Mouse (Mus musculus) intestine, postnatal 0 days (tissue): ENCODE data around the gene Pde4dip. TPM values are rescaled to one million over a fixed set of nuclear protein-coding genes. Genes with fewer than 3 reads are reported as not detected.

ENCODE experiments used
- ATAC-seq: fragments of 200-750 bp; cut with Nextera tagmentation; 2 replicates; pipeline ENCODE4 v1.8.0; 2017; ENCODE audit warnings: mild to moderate bottlenecking, moderate TSS enrichment, moderate library complexity
- H3K27ac ChIP-seq: fragments of 300-500 bp; sonication (generic); 2 replicates; pipeline ENCODE4 v1.5.1; 2014; ENCODE audit warnings: mild to moderate bottlenecking, low read depth, low read length, moderate library complexity
- H3K27me3 ChIP-seq: fragments of 300-500 bp; sonication (generic); replicated peaks from 2 replicates; pipeline ENCODE4 v1.6.1; 2014; ENCODE audit warnings: low read length, mixed read lengths; ENCODE audit not compliant: control insufficient read depth, insufficient read depth
- H3K36me3 ChIP-seq: fragments of 300-500 bp; sonication (generic); 2 replicates; pipeline ENCODE4 v1.6.1; 2014; ENCODE audit warnings: mild to moderate bottlenecking, moderate library complexity; ENCODE audit not compliant: control insufficient read depth, insufficient read depth
- H3K4me1 ChIP-seq: fragments of 300-500 bp; sonication (generic); replicated peaks from 2 replicates; pipeline ENCODE4 v1.6.1; 2014; ENCODE audit warnings: antibody characterized with exemption, low read length, mixed read lengths; ENCODE audit not compliant: control insufficient read depth, insufficient read depth
- H3K4me2 ChIP-seq: fragments of 300-500 bp; sonication (generic); replicated peaks from 2 replicates; pipeline ENCODE4 v1.6.1; 2014; ENCODE audit warnings: low read depth, mild to moderate bottlenecking, moderate library complexity
- H3K4me3 ChIP-seq: fragments of 300-500 bp; sonication (generic); 2 replicates; pipeline ENCODE4 v1.5.1; 2014; ENCODE audit warnings: low read depth, low read length
- H3K9ac ChIP-seq: fragments of 300-500 bp; sonication (generic); 2 replicates; pipeline ENCODE4 v1.6.1; 2014; ENCODE audit warnings: mild to moderate bottlenecking, low read depth, low read length
- H3K9me3 ChIP-seq: fragments of 300-500 bp; sonication (generic); 2 replicates; pipeline ENCODE4 v1.6.1; 2016; ENCODE audit warnings: mixed run types; ENCODE audit not compliant: control insufficient read depth
- CTCF ChIP-seq: sonication (generic); IDR thresholded peaks from 2 replicates; pipeline ENCODE4 v1.5.1; 2016; ENCODE audit warnings: low read depth, mild to moderate bottlenecking, control low read depth, antibody characterized with exemption, moderate library complexity
- WGBS: fragments of 180-500 bp; shearing (Covaris S2); extraction: QIAGEN DNeasy Blood & Tissue Kit; methylation state at CpG from one replicate; pipeline ENCODE4 v1.1.7; 2014; 5-methylcytosine and 5-hydroxymethylcytosine counted together
- polyA plus RNA-seq: library from polyadenylated mRNA; unstranded; fragments of >200 nt; fragmentation: Nextera tagmentation; extraction: Ambion mirVana; gene quantifications from 2 replicates; pipeline ENCODE4 v1.2.1, GENCODE M21; 2015

The Pde4dip gene
- polyA plus RNA-seq, 1 experiment from 2014 or later = 10.0 TPM

- Histone ChIP-seq H3K4me2 (no peak overlapping the region), H3K27me3 (no peaks in the 10 kb centered on the region), H3K27ac (no peak overlapping the region), H3K9me3 (no peaks in the 10 kb centered on the region), H3K9ac (no peak overlapping the region), H3K4me1 (no peaks in the 10 kb centered on the region), H3K4me3 (no peak overlapping the region), H3K36me3 (peaks cover 36% of the 10 kb centered on the region)
- 87% methylated on average over 2 of the region's 2 CpGs for WGBS
- ATAC-seq = no peak
- TF ChIP-seq CTCF = no peak
These were observed 21.2 kb upstream of the Pde4dip start for GRCm38 (mm10) chr3:97909737-97910136.

DNA sequence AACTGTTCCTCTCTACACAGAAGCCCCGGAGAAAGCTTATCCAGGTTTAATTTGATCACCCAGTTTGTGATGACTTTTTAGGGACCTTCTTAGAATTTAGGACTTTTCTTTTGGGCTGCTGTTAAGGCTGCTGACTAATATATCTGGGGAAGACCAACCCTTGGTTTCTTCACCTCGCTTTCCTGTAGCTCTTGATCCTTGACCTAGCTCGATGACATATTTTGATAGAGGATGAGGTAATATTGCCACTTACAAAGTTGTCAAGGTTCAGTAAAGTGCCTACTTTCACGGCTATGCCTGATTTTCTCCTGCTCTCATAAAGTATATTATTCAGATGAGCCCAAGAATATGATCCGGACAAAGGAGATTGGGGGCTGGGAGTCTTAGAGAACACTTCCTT is 13.1 kb upstream of the Pde4dip start:
- peak; percentile 26; the same call in 1 of the 2 replicates for ATAC-seq
- H3K4me2 ChIP-seq = peak overlapping the region; percentile 68
- H3K27ac ChIP-seq = peak overlapping the region; percentile 90
- peak overlapping the region; percentile 80 for H3K4me3 ChIP-seq
- H3K4me1 ChIP-seq = 0 out of 2 replicates have a peak, but pooled peaks cover 7% of the 10 kb centered on the region
- H3K27me3 ChIP-seq = no peaks in the 10 kb centered on the region
- TF ChIP-seq CTCF = no peak
- 6% methylated on average over 5 of the region's 5 CpGs for WGBS
- no peaks in the 10 kb centered on the region for H3K36me3 ChIP-seq
- no peaks in the 10 kb centered on the region for H3K9me3 ChIP-seq
- H3K9ac ChIP-seq = peak overlapping the region; percentile 90

DNA sequence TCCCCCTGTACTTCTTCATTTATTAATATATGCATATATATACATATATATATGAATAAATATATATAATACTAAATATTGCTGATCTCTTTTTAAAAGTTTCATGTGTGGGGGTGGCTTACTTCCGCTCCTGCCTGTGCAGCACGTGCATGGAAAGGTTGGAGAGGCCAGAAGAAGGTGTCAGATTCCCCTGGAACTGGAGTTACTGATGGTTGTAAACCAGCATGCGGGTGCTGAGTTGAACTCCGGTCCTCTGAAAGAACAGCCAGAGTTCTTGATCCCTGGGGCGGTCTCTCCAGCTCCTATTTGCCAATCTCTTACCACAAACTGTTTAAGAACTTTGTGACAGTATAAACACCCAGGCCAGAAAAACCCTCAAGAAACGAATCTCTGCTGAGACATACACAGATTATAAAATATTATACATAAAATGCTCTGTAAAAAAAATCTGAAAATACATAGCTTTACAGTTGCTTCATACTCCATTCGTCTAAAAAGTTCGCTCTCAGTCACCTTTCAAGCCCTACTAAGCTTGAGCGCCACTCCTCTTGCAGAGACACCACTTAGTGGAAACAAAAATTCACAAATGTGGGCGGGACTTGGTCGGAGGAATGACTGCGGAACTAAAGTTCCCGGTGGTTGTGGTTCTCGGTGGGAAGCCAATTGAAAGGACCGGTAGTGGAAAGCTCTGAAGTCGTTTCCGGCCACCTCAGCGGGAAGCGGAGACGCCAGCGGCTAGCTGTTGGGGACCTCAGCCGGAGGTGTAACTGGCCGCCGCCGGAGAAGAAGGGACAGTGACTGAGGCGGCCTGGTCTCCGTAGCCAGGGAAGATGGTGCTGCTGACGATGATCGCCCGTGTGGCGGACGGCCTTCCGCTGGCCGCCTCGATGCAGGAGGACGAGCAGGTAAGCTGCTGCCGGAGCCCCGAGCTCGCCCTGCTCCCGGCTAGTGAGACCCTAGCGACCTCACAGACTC is 12.3 kb upstream of the Pde4dip start, which contains the start of gene Sec22b:
Gene Sec22b (plus strand): TSS at position 675 of the 975 bp plus-strand sequence.
- 3% methylated on average over 41 of the region's 41 CpGs for WGBS
- Histone ChIP-seq H3K36me3 (no peaks in the 10 kb centered on the region), H3K27me3 (no peaks in the 10 kb centered on the region), H3K4me3 (peak within 1 kb of the TSS; percentile 80), H3K9ac (peak within 1 kb of the TSS; percentile 90), H3K4me2 (peak within 1 kb of the TSS; percentile 68), H3K9me3 (no peaks in the 10 kb centered on the region), H3K4me1 (0 out of 2 replicates have a peak, but pooled peaks cover 7% of the 10 kb centered on the region), H3K27ac (peak within 1 kb of the TSS; percentile 90)
- ATAC-seq = peak; percentile 75
- 0 out of 2 replicates have a peak, but pooled peaks have one; percentile 1 for TF ChIP-seq CTCF

DNA sequence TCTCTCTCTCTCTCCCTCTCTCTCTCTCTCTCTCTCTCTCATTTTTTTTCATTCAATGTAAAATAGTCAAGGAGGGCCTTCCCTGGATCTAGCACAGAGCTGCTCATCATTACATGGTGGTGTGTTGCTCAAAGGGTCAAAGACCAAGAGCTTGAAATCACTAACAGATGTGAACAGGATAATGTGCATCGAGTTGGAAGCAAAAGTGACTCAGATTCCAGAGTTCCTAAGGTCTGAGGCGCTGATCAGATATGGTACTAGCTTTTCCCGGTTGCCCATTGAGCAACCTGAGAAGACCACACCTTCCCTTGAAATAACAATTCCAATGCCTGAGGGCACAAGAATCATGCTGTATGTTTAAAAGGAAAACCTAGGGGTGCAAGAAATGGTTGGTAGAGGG is 9.9 kb upstream of the Pde4dip start:
- Histone ChIP-seq H3K9me3 (no peaks in the 10 kb centered on the region), H3K27me3 (no peaks in the 10 kb centered on the region), H3K9ac (no peak overlapping the region), H3K4me1 (0 out of 2 replicates have a peak, but pooled peaks cover 7% of the 10 kb centered on the region), H3K27ac (peak overlapping the region; percentile 74), H3K4me3 (no peak overlapping the region), H3K4me2 (no peak overlapping the region), H3K36me3 (no peaks in the 10 kb centered on the region)
- ATAC-seq = peak; percentile 75
- WGBS = 35% methylated on average over 3 of the region's 3 CpGs
- TF ChIP-seq CTCF = no peak

DNA sequence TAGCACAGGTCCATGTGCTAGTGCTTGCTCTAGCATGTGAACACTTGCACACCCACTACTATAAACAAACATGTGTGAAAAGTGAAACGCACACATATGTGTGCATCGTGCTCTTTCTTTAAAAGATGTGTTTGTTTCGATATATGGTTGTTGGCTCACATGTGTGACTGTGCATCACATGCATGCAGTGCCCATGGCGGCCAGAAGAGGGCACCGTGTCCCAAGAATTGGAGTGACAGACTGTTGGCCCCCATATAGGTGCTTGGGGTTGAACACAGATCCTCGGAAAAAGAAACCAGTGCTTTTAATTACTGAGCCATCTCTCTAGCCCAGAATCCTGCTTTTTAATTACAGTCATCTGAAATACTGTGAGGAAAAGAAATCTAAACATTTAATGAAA is 6.2 kb upstream of the Pde4dip start:
- Histone ChIP-seq H3K27ac (no peak overlapping the region), H3K9ac (no peak overlapping the region), H3K9me3 (no peaks in the 10 kb centered on the region), H3K36me3 (no peaks in the 10 kb centered on the region), H3K27me3 (peaks cover 15% of the 10 kb centered on the region), H3K4me2 (no peak overlapping the region), H3K4me3 (no peak overlapping the region), H3K4me1 (no peaks in the 10 kb centered on the region)
- no peak for ATAC-seq
- peak; percentile 78 for TF ChIP-seq CTCF
- WGBS = 50% methylated on average over 6 of the region's 6 CpGs

DNA sequence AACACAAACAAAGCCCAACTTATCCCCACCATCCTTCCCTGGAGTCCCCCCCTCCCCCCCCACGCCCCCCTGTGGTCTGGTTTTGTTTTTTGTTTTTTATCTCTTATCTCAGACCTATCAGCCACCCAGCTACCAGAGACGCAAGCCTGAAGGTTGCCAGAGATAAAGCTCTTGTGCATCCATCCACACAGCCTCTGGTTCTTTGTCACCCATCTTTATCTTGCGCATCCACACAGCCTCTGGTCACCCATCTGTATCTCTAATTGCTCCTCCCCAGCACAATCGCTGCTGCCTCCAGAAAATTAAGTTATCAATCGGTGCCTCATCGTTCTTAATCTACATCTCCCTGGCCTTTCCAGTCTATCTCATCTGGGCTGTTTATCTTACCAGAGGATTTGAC is 1.7 kb upstream of the Pde4dip start:
- Histone ChIP-seq H3K9ac (no peak overlapping the region), H3K4me2 (no peak overlapping the region), H3K27me3 (peaks cover 37% of the 10 kb centered on the region), H3K36me3 (no peaks in the 10 kb centered on the region), H3K27ac (no peak overlapping the region), H3K4me3 (no peak overlapping the region), H3K4me1 (no peaks in the 10 kb centered on the region), H3K9me3 (no peaks in the 10 kb centered on the region)
- 58% methylated on average over 6 of the region's 6 CpGs for WGBS
- no peak for ATAC-seq
- no peak for TF ChIP-seq CTCF
